Mouse (Mus musculus): ENCODE results near the gene Fank1.
"Not testable (repeated sequence)": the region's sequence is repeated elsewhere in the genome, so short reads cannot be mapped to it uniquely, and the experiment has no call there.

Fank1 gene

GRCm38 (mm10) chr7:133828514-133828913 is 51.9 kb downstream of the Fank1 start:
- in situ Hi-C loops (cut with MboI), result no loop called here

- in situ Hi-C loops (cut with MboI), result no loop called here
Measured at GRCm38 (mm10) chr7:133829579-133829978, 52.9 kb downstream of the Fank1 start.

- in situ Hi-C loops (cut with MboI), result no loop called here
Measured at GRCm38 (mm10) chr7:133839546-133839945, 62.9 kb downstream of the Fank1 start.

- in situ Hi-C loops (cut with MboI), result no loop called here
Measured at GRCm38 (mm10) chr7:133842079-133842478, 65.4 kb downstream of the Fank1 start.

- in situ Hi-C loops (cut with MboI), result no loop called here
Measured at GRCm38 (mm10) chr7:133847175-133847574, 70.5 kb downstream of the Fank1 start.

- in situ Hi-C loops (cut with MboI), result no loop called here
Measured at GRCm38 (mm10) chr7:133848180-133848579, 71.5 kb downstream of the Fank1 start.

GRCm38 (mm10) chr7:133850735-133851134 is 74.1 kb downstream of the Fank1 start:
- in situ Hi-C loops (cut with MboI), result no loop called here

GRCm38 (mm10) chr7:133856278-133856677 is 79.6 kb downstream of the Fank1 start:
- in situ Hi-C loops (cut with MboI), result no loop called here

GRCm38 (mm10) chr7:133858506-133858905 is 81.8 kb downstream of the Fank1 start:
- in situ Hi-C loops (cut with MboI), result no loop called here

- in situ Hi-C loops (cut with MboI), result no loop called here
Measured at GRCm38 (mm10) chr7:133859548-133859947, 82.9 kb downstream of the Fank1 start.

- in situ Hi-C loops (cut with MboI), result no loop called here
Measured at GRCm38 (mm10) chr7:133862233-133862632, 85.6 kb downstream of the Fank1 start.

- in situ Hi-C loops (cut with MboI), result no loop called here
Measured at GRCm38 (mm10) chr7:133862723-133863122, 86.1 kb downstream of the Fank1 start.

GRCm38 (mm10) chr7:133863151-133863550 is 86.5 kb downstream of the Fank1 start:
- in situ Hi-C loops (cut with MboI), result no loop called here

- in situ Hi-C loops (cut with MboI), result no loop called here
Measured at GRCm38 (mm10) chr7:133863684-133864083, 87.0 kb downstream of the Fank1 start.

GRCm38 (mm10) chr7:133870265-133870664 is 93.6 kb downstream of the Fank1 start:
- in situ Hi-C loops (cut with MboI), result no loop called here

GRCm38 (mm10) chr7:133872701-133873100 is 96.0 kb downstream of the Fank1 start:
- in situ Hi-C loops (cut with MboI), result no loop called here

- in situ Hi-C loops (cut with MboI), result no loop called here
Measured at GRCm38 (mm10) chr7:133876139-133876538, 99.5 kb downstream of the Fank1 start.

- in situ Hi-C loops (cut with MboI), result no loop called here
Measured at GRCm38 (mm10) chr7:133876646-133877342, 100.1 kb downstream of the Fank1 start.

- in situ Hi-C loops (cut with MboI), result no loop called here
Measured at GRCm38 (mm10) chr7:133879761-133880160, 103.1 kb downstream of the Fank1 start.

- in situ Hi-C loops (cut with MboI), result not testable (repeated sequence)
Measured at GRCm38 (mm10) chr7:133884759-133885431, 108.2 kb downstream of the Fank1 start.

- in situ Hi-C loops (cut with MboI), result no loop called here
Measured at GRCm38 (mm10) chr7:133888926-133889920, 112.6 kb downstream of the Fank1 start.

GRCm38 (mm10) chr7:133889986-133890385 is 113.3 kb downstream of the Fank1 start:
- in situ Hi-C loops (cut with MboI), result no loop called here

Measured in mature B cell (primary cell).